Mouse (Mus musculus): Measurements from ENCODE around the gene Rnf121.

Rnf121 gene

GRCm38 (mm10) chr7:102065046-102065891, at the start of gene Rnf121, which contains the start of the genes Xndc1 and Xntrpc:
Gene Rnf121 (minus strand): TSS chr7:102065469.
Gene Xndc1 (plus strand): TSS chr7:102065511.
Gene Xntrpc (plus strand): TSS chr7:102065713.
- peak; percentile 84 for DNase-seq (ENCODE audit: low read depth, low spot score)

DNA sequence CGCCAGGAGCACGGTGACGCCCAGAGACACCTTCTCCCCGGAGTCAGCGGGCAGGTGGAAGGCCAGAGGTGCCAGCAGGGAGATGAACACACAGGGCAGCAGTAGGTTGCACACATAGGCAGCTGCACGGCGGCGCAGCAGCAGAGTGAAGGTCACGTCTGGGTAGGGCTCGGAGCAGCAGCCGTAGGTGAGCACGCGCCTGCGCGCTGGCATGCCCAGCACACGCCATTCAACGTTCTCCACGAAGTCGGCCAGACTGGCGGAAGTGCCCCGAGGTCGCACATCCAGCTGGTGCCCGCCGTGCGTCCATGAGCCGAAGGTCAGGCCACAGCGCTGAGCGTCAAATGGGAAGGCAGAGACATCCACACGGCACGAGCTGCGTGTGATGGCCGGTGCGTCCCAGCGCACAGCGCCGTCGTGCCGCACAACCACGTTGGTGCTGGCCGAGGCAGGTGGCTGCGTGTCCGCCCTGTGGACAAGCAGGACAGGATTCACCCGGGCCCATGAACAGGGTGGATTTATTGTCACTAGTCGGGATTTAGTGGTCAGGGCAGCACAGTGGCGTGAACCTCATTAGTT, 48.0 kb upstream of the Rnf121 start:
- no peak for DNase-seq (ENCODE audit: low read depth, low spot score)

- no peak for DNase-seq (ENCODE audit: low read depth, low spot score)
These were observed 44.5 kb upstream of the Rnf121 start for GRCm38 (mm10) chr7:102109746-102110145.

DNA sequence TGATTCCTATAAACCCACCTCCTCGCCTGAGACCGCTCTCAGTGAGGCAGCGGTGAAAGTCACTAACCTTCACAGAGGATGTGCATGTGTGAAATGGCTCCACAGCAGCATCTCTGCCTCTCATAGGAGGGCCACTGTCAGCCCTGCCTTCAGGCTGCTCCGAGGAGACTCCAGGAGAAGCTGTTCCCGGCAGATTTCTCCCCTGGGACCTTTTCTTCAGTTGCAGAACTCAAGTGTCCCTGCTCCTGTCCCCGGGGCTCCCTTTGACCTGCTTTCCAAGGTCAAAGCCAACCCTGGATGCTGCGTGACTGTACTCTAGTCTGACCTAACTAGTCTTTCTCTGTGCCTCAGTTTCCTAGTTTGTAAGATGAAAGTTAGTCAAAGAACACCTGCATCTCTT, 43.9 kb upstream of the Rnf121 start, which contains the start of gene Art5:
TSS of gene Art5 (minus strand) at position 319 of the 400 bp plus-strand sequence.
- no peak for DNase-seq (ENCODE audit: low read depth, low spot score)

- no peak for DNase-seq (ENCODE audit: low read depth, low spot score)
These were observed 42.9 kb upstream of the Rnf121 start for GRCm38 (mm10) chr7:102108206-102108605.

GRCm38 (mm10) chr7:102106700-102107141, 41.5 kb upstream of the Rnf121 start:
- DNase-seq (ENCODE audit: low read depth, low spot score): no peak

DNA sequence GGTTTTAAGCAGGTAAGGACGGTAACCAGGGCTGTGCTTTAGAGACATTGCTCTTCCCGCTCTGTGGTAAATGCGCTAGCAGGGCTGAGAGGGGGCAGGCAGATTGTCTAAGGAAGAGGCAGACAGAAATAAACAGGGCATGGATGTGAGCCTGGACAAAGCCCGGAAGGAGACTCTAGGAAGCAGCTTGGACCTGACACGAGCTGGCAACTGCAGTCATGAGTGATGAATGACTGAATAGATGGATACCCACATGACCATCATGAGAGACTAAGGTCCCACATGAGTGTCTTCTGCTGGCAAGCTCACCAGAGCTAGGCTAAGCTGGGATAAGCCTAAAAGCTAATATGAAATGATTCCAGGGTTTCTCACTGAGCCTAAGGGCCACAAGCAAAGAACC, 38.9 kb upstream of the Rnf121 start:
- DNase-seq (ENCODE audit: low read depth, low spot score): peak; percentile 16

DNA sequence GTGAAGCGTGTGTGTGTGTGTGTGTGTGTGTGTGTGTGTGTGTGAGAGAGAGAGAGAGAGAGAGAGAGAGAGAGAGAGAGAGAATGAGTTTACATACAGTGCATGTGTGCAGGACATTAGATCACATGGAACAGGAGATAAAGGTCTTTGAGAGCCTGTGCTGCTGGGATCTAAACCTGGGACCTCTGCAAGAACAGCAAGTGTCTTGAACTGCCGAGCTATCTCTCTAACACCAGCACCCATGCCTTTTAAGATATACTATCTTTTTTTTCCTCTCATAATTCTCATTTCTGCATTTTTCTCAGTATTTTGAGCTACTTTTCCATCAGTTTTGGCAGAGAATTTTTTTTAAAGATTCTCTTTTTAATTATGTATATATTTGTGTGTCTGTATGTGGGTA, 38.3 kb upstream of the Rnf121 start:
- no peak for DNase-seq (ENCODE audit: low read depth, low spot score)

- no peak for DNase-seq (ENCODE audit: low read depth, low spot score)
These were observed 37.4 kb upstream of the Rnf121 start for GRCm38 (mm10) chr7:102102696-102103095.

DNA sequence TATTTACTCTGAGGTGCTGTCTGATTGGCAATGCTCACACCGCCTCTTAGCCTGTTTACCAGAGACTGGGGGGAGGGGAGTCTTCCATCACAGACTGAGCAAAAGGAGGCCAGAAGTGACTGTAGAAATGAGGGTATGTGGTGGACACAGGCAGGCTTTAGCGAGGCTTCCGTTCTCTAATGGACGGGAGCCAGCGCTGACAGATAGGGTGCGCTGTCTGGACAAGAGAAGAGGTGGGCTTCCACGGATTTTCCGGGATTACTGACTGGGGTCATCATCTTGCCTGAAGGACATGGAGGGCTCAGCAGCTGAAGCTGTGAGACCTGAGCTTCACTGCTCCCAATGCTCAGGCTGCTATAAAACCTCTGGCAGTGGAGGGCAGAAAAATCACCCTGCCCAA, 37.0 kb upstream of the Rnf121 start:
- peak; percentile 24 for DNase-seq (ENCODE audit: low read depth, low spot score)

- no peak for DNase-seq (ENCODE audit: low read depth, low spot score)
These were observed 36.2 kb upstream of the Rnf121 start, which contains the start of gene Art1 for GRCm38 (mm10) chr7:102101487-102101886. Gene Art1 (plus strand): TSS chr7:102101743.

- DNase-seq (ENCODE audit: low read depth, low spot score): no peak
These were observed 35.6 kb upstream of the Rnf121 start for GRCm38 (mm10) chr7:102100868-102101267.

DNA sequence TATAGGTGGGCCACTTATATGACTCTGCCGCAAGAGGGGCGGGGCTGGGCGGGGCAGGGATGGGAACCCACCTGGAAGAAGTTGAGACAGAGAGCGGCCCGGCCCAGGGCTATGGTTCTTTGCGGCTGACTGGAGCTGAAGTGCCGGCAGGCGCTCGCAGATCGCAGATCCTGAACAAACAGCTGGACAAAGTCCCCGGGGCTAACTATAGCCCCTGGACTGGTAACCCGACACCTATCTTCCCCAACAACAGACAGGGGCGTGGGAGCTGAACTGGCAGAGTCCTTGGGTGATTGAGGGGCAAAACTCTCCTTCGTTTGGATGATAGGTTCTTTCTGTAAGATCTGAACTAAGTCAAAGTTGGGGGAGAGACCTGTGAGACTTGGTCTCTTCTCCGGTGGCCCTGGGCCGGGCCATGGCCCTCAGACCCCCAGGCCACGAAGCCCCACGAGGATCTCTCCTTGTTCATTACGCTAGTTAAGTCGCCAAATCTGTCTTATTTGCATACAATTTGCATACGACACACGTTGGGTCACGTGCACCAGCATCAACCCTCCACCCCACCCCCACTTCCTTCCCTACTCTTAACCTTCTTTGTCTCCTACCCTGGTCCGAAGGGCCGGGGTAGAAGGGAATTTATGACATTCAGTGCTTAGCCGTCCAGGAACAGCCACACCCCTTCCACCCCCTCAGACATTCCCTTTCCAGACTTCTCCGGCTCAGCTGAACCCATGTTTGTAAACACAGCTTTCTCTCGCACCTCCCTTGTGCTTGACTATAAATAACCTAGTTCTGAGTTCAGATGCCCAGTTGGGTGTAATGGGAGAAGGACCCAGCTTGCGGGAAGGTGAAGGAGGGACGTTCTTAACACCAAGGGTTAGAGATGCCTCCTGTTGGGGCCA, 34.7 kb upstream of the Rnf121 start:
- no peak for DNase-seq (ENCODE audit: low read depth, low spot score)

DNA sequence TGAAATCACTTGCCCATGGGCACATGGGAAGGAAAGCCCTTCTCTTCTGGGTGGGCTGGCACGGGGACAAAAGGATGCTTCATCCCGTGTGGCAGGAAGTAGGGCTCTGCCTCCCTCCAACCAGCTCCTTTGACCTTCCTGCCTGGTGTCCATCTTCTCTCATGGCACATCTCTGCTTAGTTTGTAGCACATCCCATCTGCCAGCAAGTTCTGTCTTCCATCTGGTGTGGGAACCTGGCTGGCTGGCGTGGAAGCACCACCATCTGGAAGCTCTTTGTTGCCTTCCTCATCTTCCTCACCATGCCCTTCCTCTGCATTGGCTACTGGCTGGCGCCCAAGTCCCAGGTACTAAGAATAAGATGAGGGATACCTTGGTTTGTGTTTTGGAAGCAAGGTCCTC, 22.1 kb upstream of the Rnf121 start:
- DNase-seq (ENCODE audit: low read depth, low spot score): no peak

- DNase-seq (ENCODE audit: low read depth, low spot score): no peak
These were observed 18.9 kb upstream of the Rnf121 start for GRCm38 (mm10) chr7:102084041-102084696.

DNA sequence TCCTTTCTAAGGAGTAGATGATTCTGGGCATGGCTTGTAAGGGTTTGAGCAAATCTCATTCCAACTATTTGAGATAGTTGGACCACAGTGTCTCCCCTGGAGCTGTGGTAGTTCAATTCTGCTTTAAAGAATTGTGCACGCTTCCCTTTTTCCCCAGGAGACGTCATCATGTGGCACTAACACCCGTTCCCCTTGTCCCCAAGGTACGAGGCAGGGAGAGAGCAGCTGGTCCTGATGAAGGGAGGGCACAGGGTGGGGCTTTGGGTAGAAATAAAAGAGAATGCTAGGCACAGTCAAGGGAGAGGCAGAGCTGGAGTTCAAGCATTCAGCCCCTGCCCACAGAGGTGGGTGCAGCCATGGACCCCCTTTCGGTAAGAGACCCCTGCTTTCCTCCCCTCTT, 17.5 kb upstream of the Rnf121 start, which contains the start of gene Trpc2:
TSS of gene Trpc2 (plus strand) at position 301 of the 400 bp plus-strand sequence.
- DNase-seq (ENCODE audit: low read depth, low spot score): no peak

DNA sequence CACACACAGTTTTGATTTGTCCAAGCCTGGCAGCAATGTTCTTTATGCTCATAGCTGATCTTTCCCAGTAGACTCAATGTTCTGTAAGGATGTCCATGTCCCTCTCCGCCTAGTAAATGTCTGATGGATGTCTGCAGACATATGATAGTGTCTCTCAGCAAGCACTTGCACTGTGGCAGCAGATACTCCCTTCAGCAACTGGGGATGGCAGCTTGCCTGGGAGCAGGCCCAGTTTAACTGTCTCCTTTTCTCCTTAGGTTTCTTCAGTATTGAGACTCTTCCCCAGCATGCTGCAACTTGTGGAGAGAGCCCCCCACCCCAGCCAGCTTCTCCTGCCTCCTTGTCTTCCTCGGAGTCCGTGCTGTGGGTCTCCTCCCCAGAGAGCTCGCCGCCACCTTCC, 16.5 kb upstream of the Rnf121 start:
- DNase-seq (ENCODE audit: low read depth, low spot score): no peak

GRCm38 (mm10) chr7:102080311-102080710, 15.0 kb upstream of the Rnf121 start:
- DNase-seq (ENCODE audit: low read depth, low spot score): no peak

DNA sequence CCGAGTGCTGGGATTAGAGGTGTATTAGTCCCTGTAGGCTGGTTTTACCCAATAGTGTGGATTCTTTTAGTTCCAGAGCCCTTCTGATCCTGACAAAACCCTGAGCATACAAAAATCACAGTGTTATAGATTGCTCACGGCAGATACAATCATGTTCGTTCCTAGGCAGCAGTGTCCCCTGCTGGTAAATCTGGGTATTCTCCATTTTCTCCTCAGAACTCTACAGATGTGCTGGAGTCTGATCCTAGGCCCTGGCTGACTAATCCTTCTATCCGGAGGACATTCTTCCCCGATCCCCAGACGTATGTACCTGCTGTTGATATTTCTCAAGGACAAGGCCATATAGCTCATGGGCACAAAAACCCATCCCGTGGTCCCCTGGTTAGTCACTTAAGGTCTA, 13.2 kb upstream of the Rnf121 start:
- no peak for DNase-seq (ENCODE audit: low read depth, low spot score)

- DNase-seq (ENCODE audit: low read depth, low spot score): no peak
These were observed 11.5 kb upstream of the Rnf121 start for GRCm38 (mm10) chr7:102076714-102077296.

DNA sequence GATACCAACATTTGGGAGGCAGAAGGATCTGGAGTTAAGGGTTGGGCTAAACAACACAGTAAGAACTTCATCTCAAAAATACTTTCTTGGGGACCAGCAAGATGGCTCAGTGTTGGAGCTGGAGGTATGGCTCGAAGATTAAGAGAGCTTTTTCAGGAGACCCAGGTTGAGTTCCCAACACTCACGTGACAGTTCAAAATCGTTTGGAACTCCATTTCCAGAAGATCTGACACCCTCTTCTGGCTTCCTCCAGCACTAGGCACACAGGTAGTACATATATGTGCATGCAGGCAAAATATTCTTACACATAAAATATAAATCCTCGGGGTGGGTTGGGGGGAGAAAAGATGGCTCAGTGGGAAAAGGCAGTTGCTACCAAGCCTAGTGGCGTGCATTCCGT, 1.1 kb upstream of the Rnf121 start:
- no peak for DNase-seq (ENCODE audit: low read depth, low spot score)
